Mouse (Mus musculus): Measurements from ENCODE around the gene 1810049J17Rik. TPM values are rescaled to one million over a fixed set of nuclear protein-coding genes. Genes with fewer than 3 reads are reported as not detected.

The 1810049J17Rik gene
- polyA plus RNA-seq, 1 experiment: not detected

DNA sequence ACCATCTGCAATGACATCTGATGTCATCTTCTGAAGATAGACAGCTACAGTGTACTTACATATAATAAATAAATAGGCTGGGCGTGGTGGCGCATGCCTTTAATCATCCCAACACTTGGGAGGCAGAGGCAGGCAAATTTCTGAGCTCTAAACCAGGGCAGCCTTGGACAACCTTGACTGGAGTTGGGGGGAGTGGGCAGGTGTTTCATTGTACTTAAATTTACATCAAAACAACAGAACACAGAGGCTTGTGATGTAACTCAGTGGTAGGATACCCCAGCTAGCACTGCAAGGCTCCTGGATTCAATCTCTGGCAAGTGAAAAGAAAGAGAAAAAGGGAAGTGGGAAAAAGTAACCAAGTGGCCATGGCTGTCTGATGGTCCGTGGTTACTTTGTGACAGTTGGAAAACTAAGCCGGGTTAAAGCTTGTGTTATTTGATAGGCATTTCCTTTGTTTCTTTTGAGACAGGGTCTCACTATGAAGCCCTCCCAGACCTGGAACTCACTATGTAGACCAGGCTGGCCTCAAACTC is 46.5 kb downstream of the 1810049J17Rik start:
- WGBS: 80% methylated on average over 4 of the region's 4 CpGs
- Histone ChIP-seq H3K27ac (ENCODE audit: insufficient read depth, low read depth, low read length) (no peak overlapping the region), H3K4me1 (ENCODE audit: control insufficient read depth, insufficient read depth, low read length) (peaks cover 4% of the 10 kb centered on the region; the same call in 1 of the 2 replicates), H3K4me3 (ENCODE audit: insufficient read depth, low read depth, low read length) (no peak overlapping the region)
- no peak for TF ChIP-seq POLR2A (IDR thresholded peaks at IDR 0.05; ENCODE audit: insufficient read depth, low read depth, low read length)
- no peak for TF ChIP-seq CTCF (IDR thresholded peaks at IDR 0.05; ENCODE audit: insufficient read depth, low read depth, low read length)

DNA sequence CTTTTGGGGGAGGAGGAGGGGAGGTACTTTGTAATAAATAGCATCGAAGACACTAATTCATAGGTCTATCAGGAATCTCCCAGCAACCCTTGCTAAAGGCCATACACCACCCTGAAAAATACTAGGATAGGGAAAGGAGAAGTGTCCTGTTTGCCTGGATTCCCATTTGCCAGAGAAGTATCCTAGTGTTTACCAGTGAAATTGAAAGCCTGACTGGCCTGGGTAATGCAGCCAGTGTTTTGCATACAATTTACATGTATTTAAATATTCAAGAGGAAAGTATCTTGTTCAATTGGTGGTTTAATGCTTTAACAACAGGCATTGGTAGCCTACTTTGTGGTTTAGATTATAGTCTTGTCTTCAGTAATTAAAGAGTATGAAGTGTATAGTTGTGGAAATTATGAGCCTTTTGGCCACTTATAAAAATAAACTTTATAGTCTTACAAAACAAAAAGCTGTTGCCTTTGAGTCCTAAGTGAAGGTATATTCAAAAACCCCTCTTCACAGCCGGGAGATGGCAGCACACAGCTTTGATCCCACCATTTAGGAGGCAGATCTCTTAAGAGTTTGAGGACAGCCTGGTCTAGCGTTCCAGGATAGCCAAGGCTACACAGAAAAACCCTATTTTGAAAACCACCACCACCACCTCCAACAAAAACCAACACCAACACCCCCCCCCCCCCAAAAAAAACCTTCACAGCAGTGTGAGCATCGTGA is 47.5 kb downstream of the 1810049J17Rik start:
- TF ChIP-seq CTCF (IDR thresholded peaks at IDR 0.05; ENCODE audit: insufficient read depth, low read depth, low read length) (no peak), POLR2A (IDR thresholded peaks at IDR 0.05; ENCODE audit: insufficient read depth, low read depth, low read length) (no peak)
- H3K27ac ChIP-seq (ENCODE audit: insufficient read depth, low read depth, low read length): no peak overlapping the region
- WGBS: 32% methylated on average over 4 of the region's 4 CpGs
- H3K4me3 ChIP-seq (ENCODE audit: insufficient read depth, low read depth, low read length): no peak overlapping the region
- H3K4me1 ChIP-seq (ENCODE audit: control insufficient read depth, insufficient read depth, low read length): peaks cover 4% of the 10 kb centered on the region; the same call in 1 of the 2 replicates

DNA sequence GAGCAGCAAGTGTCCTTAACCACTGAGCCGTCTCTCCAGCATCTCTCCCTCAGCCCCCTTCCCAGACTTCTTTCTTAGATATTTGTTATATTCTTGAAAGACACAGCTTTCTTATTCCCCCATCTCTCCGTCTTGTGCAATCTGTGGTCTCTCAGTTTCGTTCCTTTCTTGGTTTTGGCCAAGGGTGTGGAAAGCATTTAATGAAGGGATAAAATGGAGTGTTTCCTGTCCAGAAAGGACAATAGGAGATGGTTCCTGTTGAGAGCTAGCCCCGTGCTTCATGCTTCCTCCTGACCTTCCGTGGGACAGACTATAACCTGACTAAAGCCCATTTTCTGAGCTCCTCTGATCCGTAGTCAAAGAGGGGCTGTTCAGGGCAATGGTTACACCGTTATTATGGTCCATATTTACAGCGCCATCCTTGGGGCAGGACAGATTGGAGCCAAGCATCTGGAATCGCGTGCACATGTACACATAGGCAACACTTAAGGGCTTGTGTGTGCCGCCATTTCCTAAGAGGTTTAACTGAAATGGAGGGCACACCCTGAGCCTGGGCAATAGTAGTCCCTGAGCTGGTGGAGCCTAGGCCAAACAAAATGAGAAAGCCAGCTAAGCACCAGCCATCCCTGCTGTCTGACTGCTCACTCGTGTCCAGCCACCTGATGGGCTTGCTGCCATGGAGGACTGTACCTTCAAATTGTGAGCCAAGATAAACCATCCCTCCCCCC is 48.2 kb downstream of the 1810049J17Rik start:
- Histone ChIP-seq H3K27ac (ENCODE audit: insufficient read depth, low read depth, low read length) (no peak overlapping the region), H3K4me3 (ENCODE audit: insufficient read depth, low read depth, low read length) (no peak overlapping the region), H3K4me1 (ENCODE audit: control insufficient read depth, insufficient read depth, low read length) (peaks cover 4% of the 10 kb centered on the region; the same call in 1 of the 2 replicates)
- 80% methylated on average over 12 of the region's 12 CpGs for WGBS
- TF ChIP-seq POLR2A (IDR thresholded peaks at IDR 0.05; ENCODE audit: insufficient read depth, low read depth, low read length) (no peak), CTCF (IDR thresholded peaks at IDR 0.05; ENCODE audit: insufficient read depth, low read depth, low read length) (no peak)

Other genes with a start within 250 kb of the 1810049J17Rik start
- 546 TPM in 1 of 2 replicates, not detected in the other for gene Zfr, start 204.1 kb downstream of the 1810049J17Rik start, polyA plus RNA-seq (2012; ENCODE audit: insufficient read depth, insufficient read length, low replicate concordance, missing spikeins)
- not detected in 2 replicates for gene Mtmr12, start 116.9 kb downstream of the 1810049J17Rik start, polyA plus RNA-seq (2012; ENCODE audit: insufficient read depth, insufficient read length, low replicate concordance, missing spikeins)
- gene Golph3, start 449 bp downstream of the 1810049J17Rik start, polyA plus RNA-seq (2012; ENCODE audit: insufficient read depth, insufficient read length, low replicate concordance, missing spikeins): 174 and 208 TPM in 2 replicates